Mouse (Mus musculus) embryo, embryonic 10.5 days (tissue): ENCODE results near the gene Zbtb33.

Source experiments
- DNase-seq: peaks from one replicate; pipeline ENCODE4 v3.0.0-alpha.2; 2015; ENCODE audit warnings: low spot score

Zbtb33 gene

DNA sequence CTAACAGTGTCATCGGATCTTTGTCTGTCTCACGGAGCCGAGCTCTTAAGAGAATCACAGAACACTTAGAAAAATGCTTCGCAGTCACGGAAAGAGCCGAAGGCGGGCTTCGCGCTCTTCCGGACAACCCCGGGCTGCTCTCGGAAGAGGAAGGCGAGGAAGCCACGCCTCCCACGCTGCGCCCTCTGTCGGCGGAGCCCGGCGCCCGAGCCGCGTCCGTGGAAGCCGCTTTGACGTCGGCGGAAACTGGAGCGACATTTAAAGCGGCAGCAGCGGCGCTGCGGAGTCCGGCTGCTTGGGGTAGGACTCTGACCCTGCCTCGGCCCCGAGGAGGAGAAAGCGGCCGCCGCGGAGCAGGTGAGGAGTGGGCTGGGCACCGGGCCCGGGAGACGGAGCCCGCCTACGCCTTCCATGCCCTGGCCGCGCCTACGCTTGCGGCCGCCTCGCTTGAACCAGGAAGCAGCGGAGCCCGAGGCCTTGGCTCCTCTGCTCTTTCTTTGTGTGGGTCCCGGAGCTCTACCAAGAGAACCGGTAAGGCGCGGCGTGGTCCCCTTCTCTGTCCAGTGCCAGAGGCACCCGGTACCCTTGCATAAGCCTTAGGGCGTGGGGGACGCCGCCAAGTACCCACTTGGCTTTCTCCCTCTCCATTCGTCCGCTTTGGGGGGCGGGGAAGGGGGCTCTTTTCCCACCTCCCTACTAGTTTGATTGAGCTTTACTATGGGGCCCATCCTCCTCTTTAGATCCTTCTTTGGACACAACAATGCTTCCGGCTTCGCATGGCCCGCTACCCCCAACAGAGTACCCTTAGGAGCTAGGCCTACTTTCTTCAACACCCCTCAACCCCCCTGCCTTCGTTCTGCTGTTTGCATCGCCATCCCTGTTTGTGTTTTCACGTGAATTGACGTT is at the start of gene Zbtb33:
Zbtb33 (plus strand) TSS at position 242 of the 906 bp plus-strand sequence.
- peak; percentile 86 for DNase-seq

DNA sequence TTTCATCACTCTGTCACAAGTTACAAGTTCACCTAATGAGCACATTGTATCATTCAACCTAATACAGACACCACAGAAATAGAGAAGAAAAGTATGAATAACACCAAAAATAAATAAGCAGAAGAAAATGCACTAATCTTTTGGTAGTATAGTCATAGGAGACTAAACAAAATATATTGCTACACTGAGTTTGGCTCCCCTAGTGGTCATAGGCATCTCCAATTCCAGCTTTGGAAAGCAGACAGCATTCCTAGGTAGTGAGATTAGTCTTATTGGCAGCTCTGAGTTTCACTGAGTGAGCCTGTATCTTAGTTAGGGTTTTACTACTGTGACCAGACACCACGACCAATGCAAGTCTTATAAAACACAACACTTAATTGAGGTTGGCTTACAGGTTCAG is 30.5 kb upstream of the Zbtb33 start:
- DNase-seq = no peak

DNA sequence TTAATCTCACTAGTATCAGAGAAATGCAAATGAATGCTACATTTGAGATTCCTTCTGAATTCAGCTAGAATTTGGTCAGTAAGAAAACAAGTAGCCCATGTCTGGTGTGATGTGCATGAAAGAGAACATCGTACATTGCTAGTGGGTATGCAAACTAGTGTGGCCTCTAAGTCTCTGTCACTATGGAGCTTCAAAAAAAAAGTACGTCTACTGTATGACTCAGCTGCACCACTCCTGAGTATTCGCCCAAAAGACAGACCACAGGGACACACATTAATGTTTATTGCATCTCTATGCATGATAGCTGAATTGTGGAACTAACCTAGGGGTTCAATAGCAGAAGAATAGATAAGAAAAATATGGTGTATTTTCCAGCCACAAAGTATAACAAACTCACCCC is 24.3 kb upstream of the Zbtb33 start:
- DNase-seq = no peak

DNA sequence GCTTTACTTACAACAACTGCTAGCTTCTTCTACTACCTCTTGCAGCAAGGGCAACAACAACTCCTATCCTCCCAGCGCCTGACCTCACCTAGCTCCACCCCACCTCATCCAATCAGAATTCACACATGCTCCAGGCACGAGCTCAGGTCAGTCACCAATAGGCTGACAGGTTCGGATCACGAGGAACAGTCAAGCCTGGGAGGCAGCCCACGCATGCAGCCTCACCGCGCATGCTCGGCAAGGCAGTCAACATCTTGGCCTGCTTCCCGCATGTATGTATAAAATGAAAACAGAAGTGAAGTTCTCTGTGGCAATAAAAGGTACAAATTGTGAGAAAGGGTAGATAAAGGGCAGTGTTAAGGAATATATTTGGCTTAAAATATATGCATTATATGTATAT is 23.5 kb upstream of the Zbtb33 start:
- DNase-seq = no peak

DNA sequence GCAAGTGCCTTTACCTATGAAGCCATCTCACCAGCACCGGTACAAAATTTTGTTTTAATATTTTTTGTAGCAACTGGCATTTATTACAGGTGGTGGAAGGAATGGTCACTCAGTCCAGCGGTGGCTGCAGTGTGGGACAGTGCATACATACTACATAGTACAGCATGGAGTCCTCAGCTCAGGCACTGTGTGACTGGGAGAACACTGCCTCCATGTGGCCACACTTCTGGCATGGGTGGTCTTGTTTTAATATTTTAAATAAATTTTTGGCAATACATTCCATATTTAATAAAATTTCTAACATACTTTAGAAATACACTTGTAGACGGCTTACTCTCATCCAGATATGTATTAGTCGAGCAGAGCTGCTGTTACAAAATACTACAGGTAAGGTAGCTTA is 23.0 kb upstream of the Zbtb33 start:
- no peak for DNase-seq

DNA sequence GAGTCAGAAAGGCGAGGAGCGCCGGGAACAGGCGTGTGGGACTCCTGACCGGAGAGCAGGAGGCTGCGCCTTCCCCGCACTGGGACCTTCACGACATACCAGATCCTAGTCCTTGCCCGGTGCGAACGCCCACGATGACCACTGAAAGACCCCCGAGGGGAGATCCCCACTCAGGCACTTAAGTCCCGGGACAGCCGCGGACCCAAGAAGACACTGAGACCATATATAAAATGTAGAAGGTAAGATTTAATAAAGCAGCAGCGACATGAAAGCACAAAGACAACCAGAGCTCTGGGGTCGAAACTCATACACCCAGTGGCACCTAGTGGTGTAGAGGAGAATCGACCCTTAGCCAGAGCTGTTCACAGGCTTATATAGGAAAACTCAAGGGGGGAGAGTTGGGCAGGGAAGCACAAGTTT is 9.7 kb upstream of the Zbtb33 start:
- DNase-seq = peak; percentile 68

DNA sequence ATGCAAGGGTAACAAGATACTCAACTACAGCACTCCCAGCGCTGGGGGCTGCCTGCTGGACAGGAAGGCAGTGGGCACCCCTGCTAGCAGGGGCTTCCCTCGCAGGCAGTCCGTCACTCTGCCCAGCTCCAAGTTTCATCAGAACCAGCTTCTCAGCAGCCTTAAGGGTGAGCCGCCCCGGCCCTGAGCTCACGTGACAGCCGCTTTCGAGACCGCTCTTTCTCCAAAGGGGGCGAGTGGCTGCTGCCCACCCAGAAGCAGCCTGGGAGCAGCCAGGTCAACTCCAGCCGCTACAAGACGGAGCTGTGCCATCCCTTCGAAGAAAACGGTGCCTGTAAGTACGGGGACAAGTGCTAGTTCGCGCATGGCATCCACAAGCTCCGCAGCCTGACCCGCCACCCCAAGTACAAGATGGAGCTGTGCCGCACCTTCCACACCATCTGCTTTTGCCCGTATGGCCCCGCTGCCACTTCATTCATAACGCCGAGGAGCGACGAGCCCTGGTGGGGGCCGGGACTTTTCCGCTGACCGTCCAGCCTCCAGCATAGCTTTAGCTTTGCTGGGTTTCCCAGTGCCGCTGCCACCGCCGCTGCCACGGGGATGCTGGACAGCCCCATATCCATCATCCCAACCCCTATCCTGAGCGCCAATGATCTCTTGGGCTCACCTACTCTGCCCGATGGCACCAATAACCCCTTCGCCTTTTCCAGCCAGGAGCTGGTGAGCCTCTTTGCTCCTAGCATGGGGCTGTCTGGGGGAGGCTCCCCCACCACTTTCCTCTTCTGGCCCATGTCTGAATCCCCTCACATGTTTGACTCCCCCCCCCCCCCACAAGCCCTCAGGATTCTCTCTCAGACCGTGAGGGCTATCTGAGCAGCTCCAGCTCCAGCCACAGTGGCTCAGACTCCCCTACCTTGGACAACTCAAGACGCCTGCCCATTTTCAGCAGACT is 8.7 kb upstream of the Zbtb33 start:
- peak; percentile 23 for DNase-seq

DNA sequence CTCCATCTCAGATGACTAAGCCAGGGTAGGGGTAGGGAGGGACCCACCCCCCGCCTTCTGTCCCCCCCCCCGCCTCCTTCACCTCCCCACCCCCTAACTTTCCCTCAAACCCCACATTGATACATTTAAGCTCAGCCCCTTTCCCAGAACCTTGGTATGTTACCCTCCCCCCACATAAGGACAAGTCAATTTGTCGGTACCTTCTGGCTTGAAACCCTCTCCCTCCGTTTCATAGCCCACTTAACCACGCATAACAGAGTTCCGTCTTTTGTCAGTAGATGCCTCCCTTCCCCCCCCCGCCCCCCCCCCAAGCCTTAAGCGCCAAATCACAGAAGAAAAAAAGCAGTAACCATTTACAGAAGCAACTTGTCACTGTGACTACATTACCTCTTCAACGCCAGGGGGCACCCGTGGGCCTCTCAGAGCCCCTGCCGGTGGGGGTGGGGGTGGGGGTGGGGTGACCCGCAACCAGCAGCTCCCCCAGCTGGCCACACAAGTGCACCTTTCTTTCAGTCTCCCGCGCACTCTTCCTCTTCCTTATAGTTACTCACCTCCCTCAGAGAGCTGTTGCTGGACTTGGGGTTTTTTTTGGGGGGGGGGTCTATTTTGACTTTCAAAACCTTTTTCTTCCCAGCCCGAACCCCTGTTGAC is 7.9 kb upstream of the Zbtb33 start:
- peak; percentile 72 for DNase-seq

DNA sequence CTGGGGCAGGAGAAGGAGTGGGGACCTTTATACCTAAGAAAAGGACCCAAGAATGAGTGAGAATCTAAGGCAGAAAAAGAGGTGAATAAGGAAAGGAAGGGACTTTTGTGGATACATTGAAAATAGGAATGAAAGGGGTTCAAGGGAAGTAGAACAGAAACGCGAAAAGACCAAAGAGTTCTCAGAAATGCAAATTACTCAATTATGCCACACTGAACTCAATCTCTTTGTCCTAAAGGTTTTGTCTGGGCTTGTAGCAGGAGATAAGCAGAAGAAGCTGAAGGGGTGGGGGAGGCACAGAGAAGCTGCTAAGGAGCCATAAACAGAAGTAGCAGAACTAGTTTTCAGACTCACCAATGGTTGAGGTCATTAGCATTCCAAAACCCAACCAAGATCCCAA is 4.1 kb upstream of the Zbtb33 start:
- no peak for DNase-seq

DNA sequence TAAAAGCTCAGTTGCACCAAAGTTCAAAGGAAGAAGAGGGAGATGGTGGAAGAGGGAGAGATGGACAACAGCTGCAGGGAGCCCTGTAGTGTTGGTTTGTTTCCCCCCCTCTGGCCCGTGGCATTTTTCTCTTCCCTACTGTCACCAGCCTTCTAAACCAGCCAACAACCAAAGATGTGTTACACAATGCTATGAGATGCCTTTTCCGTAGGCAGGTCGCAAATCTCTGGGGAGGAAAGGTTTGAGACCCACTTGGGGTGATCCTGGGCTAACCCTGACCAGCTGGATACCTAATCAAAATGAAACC is 818 bp downstream of the Zbtb33 start:
- no peak for DNase-seq

DNA sequence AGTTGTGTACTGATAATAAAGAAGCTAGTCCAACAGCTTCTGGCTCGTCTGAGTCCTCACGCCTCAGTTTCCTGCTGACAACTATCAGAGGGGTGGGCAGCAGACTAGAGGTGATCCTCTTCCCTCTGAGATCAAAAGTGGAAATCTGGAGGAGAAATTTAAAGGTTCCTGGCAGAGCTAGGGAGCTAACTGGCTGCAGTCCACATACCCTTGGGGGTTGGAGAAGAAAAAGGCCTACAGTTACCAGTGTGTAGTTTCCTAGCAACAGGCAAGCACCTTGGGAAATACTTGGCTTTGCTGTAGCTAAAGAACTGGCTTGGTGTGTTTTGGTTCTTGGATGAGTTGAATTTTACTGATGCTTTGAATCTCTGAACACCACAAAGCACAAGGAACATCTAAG is 12.2 kb downstream of the Zbtb33 start:
- no peak for DNase-seq

DNA sequence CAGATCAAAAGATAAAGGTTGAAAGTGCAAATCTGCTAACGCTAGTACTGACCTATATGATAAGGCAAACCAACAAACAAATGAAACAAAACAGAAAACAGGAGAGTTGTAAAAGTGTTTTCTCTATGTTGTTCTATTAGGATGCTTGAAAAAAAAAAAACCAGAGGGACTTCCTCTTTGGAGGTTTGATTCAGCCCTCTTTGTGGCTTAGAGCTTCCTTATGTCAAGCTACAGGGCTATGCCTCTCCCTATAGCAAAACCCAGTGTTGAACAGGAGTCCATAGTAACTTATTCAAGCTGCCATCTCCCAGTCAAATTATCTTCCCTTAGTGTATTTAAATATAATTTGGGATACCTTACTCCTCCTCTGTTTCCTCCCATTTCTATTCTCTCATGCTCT is 17.8 kb downstream of the Zbtb33 start:
- DNase-seq = no peak

DNA sequence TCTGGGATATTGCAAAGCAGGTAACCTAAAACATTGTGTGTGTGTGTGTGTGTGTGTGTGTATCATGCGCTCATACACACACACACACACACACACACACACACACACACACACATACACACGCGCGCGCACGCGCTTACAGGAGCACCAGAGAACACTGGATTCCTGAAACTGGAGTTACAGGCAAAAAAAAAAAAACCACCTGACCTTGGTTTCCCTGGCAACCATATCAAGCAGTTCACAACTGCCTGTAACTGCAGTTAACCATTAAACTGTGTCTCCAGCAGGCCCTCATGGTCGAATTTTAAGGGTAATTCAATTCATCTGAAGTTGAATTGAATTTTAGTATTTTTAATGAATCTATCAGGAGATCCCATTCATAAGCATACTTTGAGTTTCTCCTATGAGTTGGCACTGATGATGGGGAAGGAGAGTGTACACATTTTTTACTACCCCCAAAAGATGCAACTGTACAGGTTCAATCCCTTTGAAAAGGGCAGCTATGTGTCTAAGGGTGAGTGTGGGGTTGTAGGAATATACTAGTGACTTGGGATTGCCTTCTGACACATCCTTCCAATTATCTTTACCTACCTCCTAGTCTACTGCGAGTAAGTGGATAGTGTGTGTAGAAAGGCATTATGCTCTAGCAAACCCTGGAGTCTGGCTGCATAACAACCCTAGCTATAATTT is 27.5 kb downstream of the Zbtb33 start:
- DNase-seq = no peak

DNA sequence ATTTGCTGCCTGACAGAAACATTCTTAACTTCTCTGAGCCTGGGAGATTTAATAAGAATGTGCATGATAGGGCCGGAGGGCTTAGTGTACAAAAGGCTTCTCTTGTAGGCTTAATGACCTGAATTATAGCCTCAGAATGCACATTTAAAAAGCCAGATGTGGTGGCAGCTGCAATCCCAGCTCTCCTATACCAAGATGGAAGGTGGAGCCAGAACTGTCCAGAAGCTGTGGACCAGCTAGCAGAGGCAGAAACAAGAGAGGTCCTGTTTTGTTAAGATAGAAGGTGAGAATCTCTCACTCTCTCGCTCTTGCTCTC is 28.0 kb downstream of the Zbtb33 start:
- DNase-seq = peak; percentile 3

DNA sequence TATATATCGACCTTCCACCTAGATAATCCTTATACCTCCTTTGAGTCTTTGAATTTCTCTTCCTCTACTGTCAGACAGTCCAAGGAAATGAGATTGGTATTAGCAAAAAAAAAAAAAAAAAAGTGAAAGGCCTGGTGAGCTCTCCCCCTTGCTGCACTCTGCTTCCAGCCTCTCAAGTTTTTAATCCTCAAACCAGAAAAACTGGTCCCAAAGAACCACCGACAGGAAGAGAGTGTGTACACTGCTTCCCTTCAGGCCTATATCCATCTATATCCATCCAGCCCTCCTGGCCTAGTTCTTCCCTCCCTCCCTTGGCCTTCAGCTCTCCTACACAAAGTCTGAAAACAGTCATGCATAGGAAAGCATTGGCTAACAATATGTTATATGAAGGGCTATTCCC is 33.2 kb downstream of the Zbtb33 start:
- no peak for DNase-seq

DNA sequence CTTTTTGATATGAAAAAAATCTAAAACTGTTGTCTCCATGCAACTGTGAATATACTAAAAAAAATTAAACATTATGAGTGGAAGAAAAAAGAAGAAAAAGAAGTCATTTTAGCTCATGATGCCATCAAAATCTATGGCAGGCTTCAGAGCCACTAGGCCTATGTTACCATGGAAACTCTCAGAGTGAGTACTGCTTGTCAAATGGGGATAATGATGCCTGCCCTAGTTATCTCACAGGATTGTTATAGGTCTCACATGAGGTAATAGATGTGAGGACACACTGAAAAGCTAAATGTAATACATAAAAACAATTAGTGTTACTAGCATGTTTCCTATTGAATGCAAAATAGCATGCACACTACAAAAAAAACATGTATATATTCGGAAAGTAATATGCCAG is 40.3 kb downstream of the Zbtb33 start:
- no peak for DNase-seq

DNA sequence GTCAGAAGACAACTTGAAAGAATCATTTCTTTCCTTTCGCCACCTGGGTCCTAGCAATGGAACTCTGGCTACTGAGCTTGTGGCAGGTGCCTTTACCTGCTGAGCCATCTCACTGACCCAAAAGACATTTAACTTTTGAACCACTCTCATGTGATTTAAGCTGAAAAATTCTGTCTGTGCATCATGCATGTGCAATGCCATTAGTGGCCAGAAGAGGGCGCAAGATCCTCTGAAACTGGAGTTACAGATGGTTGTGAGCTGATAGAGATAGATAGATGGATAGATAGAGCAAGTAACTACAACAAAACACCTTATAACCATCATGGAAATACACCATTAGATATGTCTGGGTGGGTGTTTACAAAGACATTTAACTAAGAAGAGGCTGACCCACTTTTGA is 48.1 kb downstream of the Zbtb33 start:
- peak; percentile 61 for DNase-seq
